In genomic region chr12:27083089-27083488, GRCm38 (mm10) we compare ENCODE assay signal across 8 mouse cellular contexts.
DNase-seq lines count a peak whose midpoint lies in the region; ATAC-seq and TF ChIP-seq lines count a peak whose summit lies in the region.

No protein-coding gene starts in this region.

- H3K9ac ChIP-seq in ES-Bruce4 (ENCODE audit: low read depth, poor library complexity, severe bottlenecking), result peak overlapping the region; percentile 48

- 3% methylated on average over 7 of the region's 8 CpGs for WGBS in cerebellum, adult 2 months
- 1% methylated on average over 8 of the region's 8 CpGs for WGBS in forebrain, embryonic 10.5 days

- peak; percentile 98 for TF ChIP-seq EP300 in ES-Bruce4 (IDR thresholded peaks at IDR 0.05; ENCODE audit: insufficient read depth, low read depth, low read length)

- no peak overlapping the region for H3K27ac ChIP-seq in cerebellum, adult 2 months (ENCODE audit: insufficient read depth, low read length)
- peak overlapping the region; percentile 86 for H3K27ac ChIP-seq in ES-Bruce4 (ENCODE audit: insufficient read depth, low read length)
- peak overlapping the region; percentile 93 for H3K27ac ChIP-seq in forebrain, embryonic 10.5 days

- no peaks in the 10 kb centered on the region for H3K4me1 ChIP-seq in cerebellum, adult 2 months (ENCODE audit: control insufficient read depth, insufficient read depth, low read length)
- peaks cover 7% of the 10 kb centered on the region for H3K4me1 ChIP-seq in ES-Bruce4 (ENCODE audit: control insufficient read depth, insufficient read depth, low read length)
- H3K4me1 ChIP-seq in forebrain, embryonic 10.5 days, result peaks cover 61% of the 10 kb centered on the region

- no peaks in the 10 kb centered on the region for H3K9me3 ChIP-seq in ES-Bruce4 (replicated peaks; ENCODE audit: control insufficient read depth, insufficient read depth, low read length, poor library complexity, severe bottlenecking)
- no peaks in the 10 kb centered on the region for H3K9me3 ChIP-seq in forebrain, embryonic 10.5 days

- TF ChIP-seq POLR2A in cerebellum, adult 2 months (IDR thresholded peaks at IDR 0.05; ENCODE audit: borderline replicate concordance, insufficient read depth, low read length), result no peak
- no peak for TF ChIP-seq POLR2A in ES-Bruce4 (IDR thresholded peaks at IDR 0.05; ENCODE audit: insufficient read depth, low read length)

- no peak for ATAC-seq in cerebellum, adult (ENCODE audit: insufficient number of reproducible peaks, low FRiP score, low TSS enrichment)

- H3K36me3 ChIP-seq in ES-Bruce4 (ENCODE audit: control insufficient read depth, insufficient read depth, low read length, poor library complexity, severe bottlenecking), result no peaks in the 10 kb centered on the region
- H3K36me3 ChIP-seq in forebrain, embryonic 10.5 days (replicated peaks), result no peaks in the 10 kb centered on the region

- intact Hi-C loops in left cerebral cortex, postnatal 25 days (cut with DNase I), result loop anchor here (2.0 kb wide), 1 partner anchor 256 kb away; no protein-coding TSS in a partner anchor

- peak; percentile 17 to 23 for DNase-seq in cerebellum, adult 2 months
- DNase-seq in forebrain, embryonic 10.5 days (ENCODE audit: extremely low spot score, low spot score), result peak; percentile 73
- peak; percentile 33 for DNase-seq in left cerebral cortex, postnatal 25 days (ENCODE audit: low spot score in 2 of 2)
- DNase-seq in right cerebral cortex, adult 18-20 months, result peak; percentile 43
- no peak for DNase-seq in spleen, postnatal 10 days (ENCODE audit: low spot score in 2 of 2)
- DNase-seq in testis, postnatal 10 days (ENCODE audit: low spot score), result no peak

- H3K27me3 ChIP-seq in cerebellum, adult 2 months (ENCODE audit: control insufficient read depth, insufficient read depth, low read length), result no peaks in the 10 kb centered on the region
- no peaks in the 10 kb centered on the region for H3K27me3 ChIP-seq in ES-Bruce4 (ENCODE audit: control insufficient read depth, insufficient read depth, low read length, poor library complexity, severe bottlenecking)
- H3K27me3 ChIP-seq in forebrain, embryonic 10.5 days (ENCODE audit: poor library complexity, severe bottlenecking), result peaks cover 9% of the 10 kb centered on the region; the same call in 1 of the 2 replicates

- no peak for TF ChIP-seq CTCF in cerebellum, adult 2 months (IDR thresholded peaks at IDR 0.05; ENCODE audit: borderline replicate concordance, insufficient read depth, low read depth, low read length)
- no peak for TF ChIP-seq CTCF in ES-Bruce4 (IDR thresholded peaks at IDR 0.05; ENCODE audit: low read depth, low read length)

- peak overlapping the region; percentile 40 for H3K4me3 ChIP-seq in cerebellum, adult 2 months (replicated peaks; ENCODE audit: insufficient read depth, low read depth, low read length)
- peak overlapping the region; percentile 51 for H3K4me3 ChIP-seq in ES-Bruce4 (ENCODE audit: low read depth, low read length)
- peak overlapping the region; percentile 45 for H3K4me3 ChIP-seq in forebrain, embryonic 10.5 days

Comparison
In these comparisons a context has a peak if more than half of its experiments do, and no peak if none do; other contexts are left out.
1. DNase-seq: peak in cerebellum, adult 2 months (2 of 2), forebrain, embryonic 10.5 days (single experiment), left cerebral cortex, postnatal 25 days (2 of 2) and right cerebral cortex, adult 18-20 months (single experiment); none in spleen, postnatal 10 days (0 of 2) and testis, postnatal 10 days (single experiment).
2. Peak in every context shown above with its lines, with median percentiles within 50 percentile points of each other: H3K4me3 ChIP-seq.